Mouse (Mus musculus): Measurements from ENCODE around the gene AU021092. TPM values are rescaled to one million over a fixed set of nuclear protein-coding genes. Genes with fewer than 3 reads are reported as not detected.

The AU021092 gene
- polyA plus RNA-seq, 1 experiment from 2014 or later, result 3.5 TPM

- no peaks in the 10 kb centered on the region for H3K9me3 ChIP-seq (ENCODE audit: control insufficient read depth, low read length)
- H3K27me3 ChIP-seq (ENCODE audit: control insufficient read depth, insufficient read depth, low read length), result no peaks in the 10 kb centered on the region
- no peak overlapping the region for H3K4me3 ChIP-seq (ENCODE audit: low read length)
- H3K4me2 ChIP-seq (replicated peaks; ENCODE audit: low read depth, low read length), result no peak overlapping the region
- no peaks in the 10 kb centered on the region for H3K36me3 ChIP-seq (ENCODE audit: control insufficient read depth, insufficient read depth, low read length)
- H3K9ac ChIP-seq (ENCODE audit: low read depth, low read length), result no peak overlapping the region
- ATAC-seq (ENCODE audit: low FRiP score, low TSS enrichment), result no peak
- no peak overlapping the region for H3K27ac ChIP-seq (ENCODE audit: low read depth, low read length)
- H3K4me1 ChIP-seq (ENCODE audit: control insufficient read depth, insufficient read depth, low read length), result no peaks in the 10 kb centered on the region
- WGBS, result 58% methylated on average over 4 of the region's 4 CpGs
These were observed 696 bp downstream of the AU021092 start for GRCm38 (mm10) chr16:5221403-5221802.

- H3K27me3 ChIP-seq (ENCODE audit: control insufficient read depth, insufficient read depth, low read length), result no peaks in the 10 kb centered on the region
- no peaks in the 10 kb centered on the region for H3K36me3 ChIP-seq (ENCODE audit: control insufficient read depth, insufficient read depth, low read length)
- H3K9ac ChIP-seq (ENCODE audit: low read depth, low read length), result no peak overlapping the region
- no peaks in the 10 kb centered on the region for H3K4me1 ChIP-seq (ENCODE audit: control insufficient read depth, insufficient read depth, low read length)
- no peak overlapping the region for H3K4me3 ChIP-seq (ENCODE audit: low read length)
- no peak overlapping the region for H3K4me2 ChIP-seq (replicated peaks; ENCODE audit: low read depth, low read length)
- no peaks in the 10 kb centered on the region for H3K9me3 ChIP-seq (ENCODE audit: control insufficient read depth, low read length)
- ATAC-seq (ENCODE audit: low FRiP score, low TSS enrichment), result no peak
- H3K27ac ChIP-seq (ENCODE audit: low read depth, low read length), result no peak overlapping the region
- 64% methylated on average over 5 of the region's 5 CpGs for WGBS
These were observed 4.6 kb downstream of the AU021092 start for GRCm38 (mm10) chr16:5217341-5218133.

- Histone ChIP-seq H3K27ac (ENCODE audit: low read depth, low read length) (no peak overlapping the region), H3K4me2 (replicated peaks; ENCODE audit: low read depth, low read length) (no peak overlapping the region), H3K9ac (ENCODE audit: low read depth, low read length) (no peak overlapping the region), H3K4me1 (ENCODE audit: control insufficient read depth, insufficient read depth, low read length) (no peaks in the 10 kb centered on the region), H3K27me3 (ENCODE audit: control insufficient read depth, insufficient read depth, low read length) (no peaks in the 10 kb centered on the region), H3K36me3 (ENCODE audit: control insufficient read depth, insufficient read depth, low read length) (no peaks in the 10 kb centered on the region), H3K9me3 (ENCODE audit: control insufficient read depth, low read length) (no peaks in the 10 kb centered on the region), H3K4me3 (ENCODE audit: low read length) (no peak overlapping the region)
- ATAC-seq (ENCODE audit: low FRiP score, low TSS enrichment), result no peak
- WGBS, result 58% methylated on average over 6 of the region's 6 CpGs
These were observed 5.4 kb downstream of the AU021092 start for GRCm38 (mm10) chr16:5216686-5217085.

GRCm38 (mm10) chr16:5214126-5214525 lies 8.0 kb downstream of the AU021092 start:
- no peaks in the 10 kb centered on the region for H3K27me3 ChIP-seq (ENCODE audit: control insufficient read depth, insufficient read depth, low read length)
- H3K36me3 ChIP-seq (ENCODE audit: control insufficient read depth, insufficient read depth, low read length), result no peaks in the 10 kb centered on the region
- 84% methylated on average over 2 of the region's 2 CpGs for whole genome bisulfite sequencing

GRCm38 (mm10) chr16:5212150-5212549 lies 9.9 kb downstream of the AU021092 start:
- no peaks in the 10 kb centered on the region for H3K4me1 ChIP-seq (ENCODE audit: control insufficient read depth, insufficient read depth, low read length)
- no peak overlapping the region for H3K4me2 ChIP-seq (replicated peaks; ENCODE audit: low read depth, low read length)
- 81% methylated on average over 3 of the region's 3 CpGs for WGBS
- no peaks in the 10 kb centered on the region for H3K27me3 ChIP-seq (ENCODE audit: control insufficient read depth, insufficient read depth, low read length)
- no peak for ATAC-seq (ENCODE audit: low FRiP score, low TSS enrichment)
- H3K9ac ChIP-seq (ENCODE audit: low read depth, low read length), result no peak overlapping the region
- no peaks in the 10 kb centered on the region for H3K36me3 ChIP-seq (ENCODE audit: control insufficient read depth, insufficient read depth, low read length)
- H3K9me3 ChIP-seq (ENCODE audit: control insufficient read depth, low read length), result no peaks in the 10 kb centered on the region
- H3K27ac ChIP-seq (ENCODE audit: low read depth, low read length), result no peak overlapping the region
- no peak overlapping the region for H3K4me3 ChIP-seq (ENCODE audit: low read length)

More at GRCm38 (mm10) chr16:5214126-5214525, 8.0 kb downstream of the AU021092 start:
- H3K4me1 ChIP-seq (ENCODE audit: control insufficient read depth, insufficient read depth, low read length), result no peaks in the 10 kb centered on the region
- ATAC-seq (ENCODE audit: low FRiP score, low TSS enrichment), result no peak
- H3K27ac ChIP-seq (ENCODE audit: low read depth, low read length), result no peak overlapping the region
- H3K9ac ChIP-seq (ENCODE audit: low read depth, low read length), result no peak overlapping the region
- H3K4me2 ChIP-seq (replicated peaks; ENCODE audit: low read depth, low read length), result no peak overlapping the region
- H3K9me3 ChIP-seq (ENCODE audit: control insufficient read depth, low read length), result no peaks in the 10 kb centered on the region
- H3K4me3 ChIP-seq (ENCODE audit: low read length), result no peak overlapping the region

GRCm38 (mm10) chr16:5210365-5210764 lies 11.7 kb downstream of the AU021092 start:
- H3K4me3 ChIP-seq (ENCODE audit: low read length), result no peak overlapping the region

GRCm38 (mm10) chr16:5206051-5206450 lies 16.0 kb downstream of the AU021092 start:
- H3K4me1 ChIP-seq (ENCODE audit: control insufficient read depth, insufficient read depth, low read length), result 0 out of 2 replicates have a peak, but pooled peaks cover 3% of the 10 kb centered on the region
- no peaks in the 10 kb centered on the region for H3K36me3 ChIP-seq (ENCODE audit: control insufficient read depth, insufficient read depth, low read length)
- 72% methylated on average over 5 of the region's 5 CpGs for WGBS
- no peak overlapping the region for H3K27ac ChIP-seq (ENCODE audit: low read depth, low read length)
- H3K9ac ChIP-seq (ENCODE audit: low read depth, low read length), result no peak overlapping the region
- no peaks in the 10 kb centered on the region for H3K9me3 ChIP-seq (ENCODE audit: control insufficient read depth, low read length)
- no peak overlapping the region for H3K4me2 ChIP-seq (replicated peaks; ENCODE audit: low read depth, low read length)
- peaks cover 5% of the 10 kb centered on the region; the same call in 1 of the 2 replicates for H3K27me3 ChIP-seq (ENCODE audit: control insufficient read depth, insufficient read depth, low read length)
- ATAC-seq (ENCODE audit: low FRiP score, low TSS enrichment), result no peak
- no peak overlapping the region for H3K4me3 ChIP-seq (ENCODE audit: low read length)

More at GRCm38 (mm10) chr16:5210365-5210764, 11.7 kb downstream of the AU021092 start:
- Histone ChIP-seq H3K4me1 (ENCODE audit: control insufficient read depth, insufficient read depth, low read length) (no peaks in the 10 kb centered on the region), H3K27ac (ENCODE audit: low read depth, low read length) (no peak overlapping the region), H3K27me3 (ENCODE audit: control insufficient read depth, insufficient read depth, low read length) (no peaks in the 10 kb centered on the region), H3K9ac (ENCODE audit: low read depth, low read length) (no peak overlapping the region), H3K36me3 (ENCODE audit: control insufficient read depth, insufficient read depth, low read length) (no peaks in the 10 kb centered on the region), H3K4me2 (replicated peaks; ENCODE audit: low read depth, low read length) (no peak overlapping the region), H3K9me3 (ENCODE audit: control insufficient read depth, low read length) (no peaks in the 10 kb centered on the region)
- WGBS, result 67% methylated on average over 2 of the region's 2 CpGs
- ATAC-seq (ENCODE audit: low FRiP score, low TSS enrichment), result no peak

- no peak overlapping the region for H3K9ac ChIP-seq (ENCODE audit: low read depth, low read length)
- WGBS, result 91% methylated on average over 5 of the region's 5 CpGs
- peaks cover 5% of the 10 kb centered on the region; the same call in 1 of the 2 replicates for H3K27me3 ChIP-seq (ENCODE audit: control insufficient read depth, insufficient read depth, low read length)
- H3K4me3 ChIP-seq (ENCODE audit: low read length), result no peak overlapping the region
- H3K4me2 ChIP-seq (replicated peaks; ENCODE audit: low read depth, low read length), result no peak overlapping the region
- no peak for ATAC-seq (ENCODE audit: low FRiP score, low TSS enrichment)
- H3K4me1 ChIP-seq (ENCODE audit: control insufficient read depth, insufficient read depth, low read length), result 0 out of 2 replicates have a peak, but pooled peaks cover 3% of the 10 kb centered on the region
- H3K36me3 ChIP-seq (ENCODE audit: control insufficient read depth, insufficient read depth, low read length), result no peaks in the 10 kb centered on the region
- H3K27ac ChIP-seq (ENCODE audit: low read depth, low read length), result no peak overlapping the region
- H3K9me3 ChIP-seq (ENCODE audit: control insufficient read depth, low read length), result no peaks in the 10 kb centered on the region
These were observed 16.6 kb downstream of the AU021092 start for GRCm38 (mm10) chr16:5205431-5205970.

Data from kidney, embryonic 14.5 days (tissue).